Mouse (Mus musculus) bone marrow, adult 2 months (tissue): ENCODE results near the gene Coq8b. TPM values are rescaled to one million over a fixed set of nuclear protein-coding genes. Genes with fewer than 3 reads are reported as not detected.
A peak's percentile ranks its signal among the peaks of the same experiment; 100 is the strongest.

Experiments
- H3K27ac ChIP-seq: fragments of 200-500 bp; 2 replicates; pipeline ENCODE4 v1.5.1; 2012; ENCODE audit warnings: low read depth, mild to moderate bottlenecking, control low read depth, inconsistent platforms, low read length; ENCODE audit not compliant: control insufficient read depth, poor library complexity, insufficient read depth
- H3K4me1 ChIP-seq: fragments of 200-500 bp; 2 replicates; pipeline ENCODE4 v1.6.1; 2011; ENCODE audit warnings: low read length; ENCODE audit not compliant: control insufficient read depth, insufficient read depth
- H3K4me3 ChIP-seq: fragments of 200-500 bp; replicated peaks from 2 replicates; pipeline ENCODE3; 2011; ENCODE audit warnings: mild to moderate bottlenecking, low read depth, low read length, control low read depth; ENCODE audit not compliant: control insufficient read depth
- CTCF ChIP-seq: fragments of 200-500 bp; IDR thresholded peaks from 2 replicates; pipeline ENCODE4 v1.5.1; 2011; ENCODE audit warnings: low read length, control low read depth; ENCODE audit not compliant: control insufficient read depth, insufficient read depth
- POLR2A ChIP-seq: fragments of 200-500 bp; IDR thresholded peaks from 2 replicates; pipeline ENCODE4 v1.6.1; 2011; ENCODE audit warnings: low read depth, mild to moderate bottlenecking, control low read depth, low read length, borderline replicate concordance; ENCODE audit not compliant: control insufficient read depth
- WGBS: fragments of 180-500 bp; shearing (Covaris S2); methylation state at CpG from one replicate; pipeline ENCODE4 v1.1.7; 2018; 5-methylcytosine and 5-hydroxymethylcytosine counted together
- polyA plus RNA-seq: library from polyadenylated mRNA; stranded (reverse); fragments of >200 nt; gene quantifications from 2 replicates; pipeline ENCODE4 v1.2.4, GENCODE M21; 2011; ENCODE audit warnings: low replicate concordance; ENCODE audit not compliant: missing spikeins, insufficient read depth, insufficient read length

Gene Coq8b
- polyA plus RNA-seq, 1 experiment: 17.3 TPM

DNA sequence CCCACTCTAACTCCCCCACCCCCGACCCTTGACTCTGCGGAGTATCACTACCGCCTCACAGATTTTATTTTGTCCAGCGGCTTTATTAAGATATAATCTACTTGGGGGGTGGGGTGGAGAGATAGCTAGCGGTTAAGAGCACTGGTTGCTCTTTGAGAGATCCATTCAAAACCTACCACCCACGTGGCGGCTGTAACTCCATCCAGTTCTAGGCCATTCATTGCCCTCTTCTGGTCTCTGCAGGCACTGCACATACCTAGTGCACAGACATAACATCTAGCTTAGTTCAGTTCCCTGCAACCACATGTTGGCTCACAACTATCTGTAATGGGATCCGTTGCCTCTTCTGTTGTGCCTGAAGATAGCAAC is 52.9 kb downstream of the Coq8b start:
- WGBS: 7% methylated on average over 8 of the region's 8 CpGs
- H3K27ac ChIP-seq: no peak overlapping the region
- no peak overlapping the region for H3K4me3 ChIP-seq
- H3K4me1 ChIP-seq: no peaks in the 10 kb centered on the region
- TF ChIP-seq POLR2A (no peak), CTCF (peak; percentile 53)

DNA sequence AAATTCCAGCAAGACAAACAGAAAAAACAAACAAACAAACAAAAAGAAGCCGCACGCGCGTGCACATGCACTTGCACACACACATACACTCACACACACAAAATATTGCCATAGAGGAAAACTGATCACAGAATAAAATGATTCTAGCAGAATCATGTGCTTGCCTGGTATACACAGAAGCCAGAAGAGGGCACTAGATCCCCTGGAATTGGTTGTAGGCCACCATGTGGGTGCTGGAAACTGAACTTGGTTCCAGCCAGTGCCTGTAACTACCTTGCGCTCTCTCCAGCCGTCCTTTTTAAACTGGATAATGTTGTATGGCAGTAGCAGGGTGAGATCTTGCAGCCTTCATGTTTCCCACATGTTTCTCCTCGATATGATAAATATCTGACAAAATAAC is 55.9 kb downstream of the Coq8b start:
- Histone ChIP-seq H3K4me3 (no peak overlapping the region), H3K4me1 (no peaks in the 10 kb centered on the region), H3K27ac (no peak overlapping the region)
- no peak for TF ChIP-seq CTCF
- no peak for TF ChIP-seq POLR2A
- 85% methylated on average over 7 of the region's 7 CpGs for WGBS

DNA sequence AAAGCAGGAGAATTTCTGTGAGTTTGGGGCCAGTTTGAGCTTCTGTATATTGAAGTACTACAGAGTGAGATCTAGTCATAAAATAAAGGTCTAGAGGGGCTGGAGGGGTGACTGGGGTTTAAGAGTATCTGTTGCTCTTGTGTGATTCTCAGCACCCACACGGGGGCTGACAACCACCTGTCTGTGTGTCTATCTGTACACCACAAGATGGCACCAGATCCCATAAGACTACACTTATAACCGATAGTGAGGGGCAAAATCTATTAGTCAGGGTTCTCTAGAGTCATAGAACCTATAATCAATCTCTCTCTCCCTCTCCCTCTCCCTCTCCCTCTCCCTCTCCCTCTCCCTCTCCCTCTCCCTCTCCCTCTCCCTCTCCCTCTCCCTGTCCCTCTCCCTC is 57.7 kb downstream of the Coq8b start:
- 77% methylated on average over 2 of the region's 2 CpGs for WGBS
- Histone ChIP-seq H3K27ac (no peak overlapping the region), H3K4me1 (no peaks in the 10 kb centered on the region), H3K4me3 (no peak overlapping the region)
- no peak for TF ChIP-seq CTCF
- no peak for TF ChIP-seq POLR2A

- 45% methylated on average over 12 of the region's 12 CpGs for WGBS
- no peak for TF ChIP-seq CTCF
- Histone ChIP-seq H3K4me3 (no peak overlapping the region), H3K27ac (no peak overlapping the region), H3K4me1 (no peaks in the 10 kb centered on the region)
Observed at GRCm38 (mm10) chr7:27291795-27292466, 59.1 kb downstream of the Coq8b start.

DNA sequence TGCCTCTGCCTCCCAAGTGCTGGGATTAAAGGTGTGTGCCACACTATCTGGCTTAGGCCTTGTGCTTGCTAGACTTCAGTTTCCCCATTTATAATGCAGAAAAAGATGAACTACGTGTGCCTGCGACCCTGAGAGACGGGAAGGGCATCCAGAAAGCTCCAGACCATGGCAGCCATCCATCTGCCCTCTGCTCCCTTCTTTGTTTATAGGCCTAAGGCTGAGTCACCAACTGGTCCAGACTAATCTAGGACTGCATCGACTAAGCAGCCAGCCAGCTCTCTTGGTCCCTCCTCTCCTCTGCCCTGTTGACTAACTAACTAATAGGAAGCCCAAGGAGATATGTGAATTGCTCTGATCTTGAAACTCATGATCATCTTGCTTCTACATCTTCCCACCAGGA is 63.1 kb downstream of the Coq8b start:
- no peak for TF ChIP-seq POLR2A
- no peak for TF ChIP-seq CTCF
- Histone ChIP-seq H3K27ac (no peak overlapping the region), H3K4me3 (no peak overlapping the region), H3K4me1 (no peaks in the 10 kb centered on the region)
- 70% methylated on average over 4 of the region's 4 CpGs for WGBS

- Histone ChIP-seq H3K4me3 (no peak overlapping the region), H3K4me1 (no peaks in the 10 kb centered on the region), H3K27ac (no peak overlapping the region)
- TF ChIP-seq CTCF (no peak), POLR2A (no peak)
- 81% methylated on average over 4 of the region's 4 CpGs for WGBS
Observed at GRCm38 (mm10) chr7:27296518-27296917, 63.7 kb downstream of the Coq8b start.

GRCm38 (mm10) chr7:27298033-27298610 is 65.3 kb downstream of the Coq8b start:
- H3K4me1 ChIP-seq: no peaks in the 10 kb centered on the region
- whole genome bisulfite sequencing: 83% methylated on average over 16 of the region's 16 CpGs
- H3K4me3 ChIP-seq: no peak overlapping the region
- H3K27ac ChIP-seq: no peak overlapping the region
- TF ChIP-seq POLR2A: no peak
- TF ChIP-seq CTCF: no peak

- no peaks in the 10 kb centered on the region for H3K4me1 ChIP-seq
- TF ChIP-seq CTCF (no peak), POLR2A (no peak)
- no peak overlapping the region for H3K27ac ChIP-seq
- 85% methylated on average over 6 of the region's 6 CpGs for WGBS
- H3K4me3 ChIP-seq: no peak overlapping the region
Observed at GRCm38 (mm10) chr7:27298816-27299215, 66.0 kb downstream of the Coq8b start.

DNA sequence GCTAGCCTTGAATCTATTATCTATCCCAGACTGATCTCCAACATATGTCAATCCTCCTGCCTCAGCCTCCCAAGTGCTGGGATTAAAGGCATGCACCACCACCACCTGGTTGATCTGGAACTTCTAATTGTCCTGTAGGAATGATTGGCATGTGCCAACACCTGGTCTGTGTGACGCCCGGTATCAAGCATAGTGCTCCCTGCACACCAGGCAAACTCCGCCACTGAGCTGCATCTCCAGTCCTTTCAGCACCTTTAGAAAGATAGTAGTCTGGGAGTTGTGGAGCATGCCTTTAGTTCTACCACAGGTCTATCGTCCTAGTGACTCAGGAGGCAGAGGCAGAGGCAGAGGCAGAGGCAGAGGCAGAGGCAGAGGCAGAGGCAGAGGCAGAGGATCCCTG is 67.5 kb downstream of the Coq8b start:
- Histone ChIP-seq H3K27ac (no peak overlapping the region), H3K4me1 (no peaks in the 10 kb centered on the region), H3K4me3 (no peak overlapping the region)
- TF ChIP-seq CTCF: no peak
- TF ChIP-seq POLR2A: no peak
- WGBS: 73% methylated on average over 4 of the region's 4 CpGs
